Mouse (Mus musculus): ENCODE results near the gene Krtap24-1. TPM values are rescaled to one million over a fixed set of nuclear protein-coding genes. Genes with fewer than 3 reads are reported as not detected.

The Krtap24-1 gene
- polyA plus RNA-seq, 1 experiment: not detected

GRCm38 (mm10) chr16:88563045-88563913 lies 48.8 kb downstream of the Krtap24-1 start, which contains the start of gene Cldn8:
TSS of gene Cldn8 (minus strand) at chr16:88563183.
- peak; percentile 81 for DNase-seq (ENCODE audit: low read depth)

GRCm38 (mm10) chr16:88561617-88562164 lies 50.4 kb downstream of the Krtap24-1 start:
- no peak for DNase-seq (ENCODE audit: low read depth)

Other genes starting within 250 kb of the Krtap24-1 start
- not detected in 2 replicates for gene Cldn17, start 105.3 kb downstream of the Krtap24-1 start, polyA plus RNA-seq (2012; rRNA removed)
- 40.6 and 42.3 TPM in 2 replicates for gene Cldn8, start 49.1 kb downstream of the Krtap24-1 start, polyA plus RNA-seq (2012; rRNA removed)
- not detected in 2 replicates for gene 2310079G19Rik, start 15.4 kb upstream of the Krtap24-1 start, polyA plus RNA-seq (2012; rRNA removed)
- gene Krtap26-1, start 35.5 kb upstream of the Krtap24-1 start, polyA plus RNA-seq (2012; rRNA removed): not detected in 2 replicates
- not detected in 2 replicates for gene Krtap27-1, start 59.4 kb upstream of the Krtap24-1 start, polyA plus RNA-seq (2012; rRNA removed)
- not detected in 2 replicates for gene 2310061N02Rik, start 95.7 kb upstream of the Krtap24-1 start, polyA plus RNA-seq (2012; rRNA removed)
- gene Krtap13-1, start 116.6 kb upstream of the Krtap24-1 start, polyA plus RNA-seq (2012; rRNA removed): not detected in 2 replicates
- not detected in 2 replicates for gene Krtap13, start 139.4 kb upstream of the Krtap24-1 start, polyA plus RNA-seq (2012; rRNA removed)
- gene 2310034C09Rik, start 146.6 kb upstream of the Krtap24-1 start, polyA plus RNA-seq (2012; rRNA removed): not detected in 2 replicates
- not detected in 2 replicates for gene 2310057N15Rik, start 161.9 kb upstream of the Krtap24-1 start, polyA plus RNA-seq (2012; rRNA removed)
- gene Gm5965, start 165.6 kb upstream of the Krtap24-1 start, polyA plus RNA-seq (2012; rRNA removed): not detected in 2 replicates
- not detected in 2 replicates for gene Gm20741, start 199.9 kb upstream of the Krtap24-1 start, polyA plus RNA-seq (2012; rRNA removed)
- gene Krtap15, start 207.9 kb upstream of the Krtap24-1 start, polyA plus RNA-seq (2012; rRNA removed): not detected in 2 replicates
- not detected in 2 replicates for gene Krtap14, start 213.9 kb upstream of the Krtap24-1 start, polyA plus RNA-seq (2012; rRNA removed)